Mouse (Mus musculus): ENCODE data around the gene Pear1.

- TF ChIP-seq CHD2 (IDR thresholded peaks at IDR 0.05; ENCODE audit: low read depth, low read length) (no peak), ZNF384 (IDR thresholded peaks at IDR 0.05; ENCODE audit: low read depth, low read length) (no peak), MAFK (IDR thresholded peaks at IDR 0.05; ENCODE audit: insufficient read depth, low read depth, low read length) (no peak), HCFC1 (IDR thresholded peaks at IDR 0.05; ENCODE audit: borderline replicate concordance, insufficient read depth, low read length) (no peak)
Observed at GRCm38 (mm10) chr3:87735335-87735734, 88.8 kb downstream of the Pear1 start.
